Mouse (Mus musculus) megakaryocyte, embryonic 14.5 days (primary cell): Measurements from ENCODE around the gene Bend4. TPM values are rescaled to one million over a fixed set of nuclear protein-coding genes. Genes with fewer than 3 reads are reported as not detected.

Source experiments
- H3K27me3 ChIP-seq: replicated peaks from 2 replicates; pipeline ENCODE3; 2012; ENCODE audit warnings: inconsistent platforms
- H3K36me3 ChIP-seq: replicated peaks from 2 replicates; pipeline ENCODE3; 2012; ENCODE audit warnings: low read length, inconsistent platforms, mixed read lengths
- H3K4me1 ChIP-seq: 2 replicates; pipeline ENCODE4 v1.6.1; 2012; ENCODE audit warnings: inconsistent platforms
- H3K4me3 ChIP-seq: replicated peaks from 2 replicates; pipeline ENCODE3; 2012; ENCODE audit warnings: moderate library complexity, mild to moderate bottlenecking, inconsistent platforms
- H3K9me3 ChIP-seq: 2 replicates; pipeline ENCODE4 v1.6.1; 2012; ENCODE audit warnings: inconsistent platforms
- FLI1 ChIP-seq: IDR thresholded peaks from 2 replicates; pipeline ENCODE4 v1.6.1; 2012; ENCODE audit warnings: low read length, inconsistent platforms, mixed read lengths
- GATA1 ChIP-seq: IDR thresholded peaks from 3 replicates; pipeline ENCODE4 v1.6.1; 2012; ENCODE audit warnings: mixed read lengths, low read length, inconsistent platforms, borderline replicate concordance
- polyA plus RNA-seq: library from polyadenylated mRNA; stranded (reverse); fragments of >175 nt; gene quantifications from 2 replicates; pipeline ENCODE4 v1.2.3, GENCODE M21; 2012; ENCODE audit warnings: low replicate concordance; ENCODE audit not compliant: insufficient read depth

The Bend4 gene
- 0.35 and 0.88 TPM in 2 replicates for polyA plus RNA-seq

DNA sequence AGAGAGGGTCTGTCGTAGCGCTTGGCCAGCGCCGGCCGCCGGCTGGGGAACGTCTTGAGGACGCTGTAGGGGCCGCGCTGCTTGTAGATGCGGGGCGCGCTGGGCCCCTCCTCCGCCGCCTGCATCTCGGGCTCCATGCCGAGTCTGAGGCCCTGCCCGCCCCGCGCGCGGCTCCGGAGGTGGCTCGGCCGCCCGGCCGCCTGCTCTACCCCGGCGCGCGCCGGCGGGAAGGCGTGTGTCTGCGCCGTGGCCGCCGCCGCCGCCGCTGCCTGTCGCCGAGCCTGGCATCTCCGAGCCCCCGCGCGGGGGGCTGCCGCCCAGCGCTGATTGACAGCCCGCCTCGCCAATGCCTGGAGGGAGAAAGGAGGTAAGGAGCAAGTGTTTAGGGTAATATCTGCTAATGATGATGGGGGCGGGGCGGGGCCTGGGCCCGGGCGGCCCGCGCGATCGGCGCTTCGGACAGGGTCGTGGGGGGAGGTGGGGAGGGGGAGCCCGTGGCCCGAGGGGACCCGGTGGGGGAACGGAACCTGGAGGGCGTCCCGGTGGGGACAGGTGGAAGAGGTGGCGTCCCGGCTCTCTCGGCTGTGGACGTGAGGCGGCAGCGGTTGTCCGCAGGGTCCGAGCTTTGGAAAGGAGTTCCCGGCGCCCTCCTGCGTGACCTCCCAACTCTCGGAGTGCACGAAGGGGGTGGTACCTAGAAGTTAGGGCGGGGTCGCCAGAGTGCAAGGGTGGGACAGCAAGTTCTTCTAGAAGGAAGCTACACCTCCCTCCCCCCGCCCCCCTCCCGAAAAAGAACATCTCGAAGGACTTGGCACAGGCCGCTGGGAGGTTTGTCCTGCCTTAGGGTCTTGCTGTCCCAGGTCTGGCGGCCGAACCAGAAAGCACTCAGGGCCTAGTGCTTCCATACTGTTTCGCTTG, at the start of gene Bend4:
Bend4 (minus strand) TSS at position 868 of the 918 bp plus-strand sequence.
- H3K9me3 ChIP-seq: no peaks in the 10 kb centered on the region
- H3K4me1 ChIP-seq: peaks cover 32% of the 10 kb centered on the region
- peaks cover 42% of the 10 kb centered on the region for H3K27me3 ChIP-seq
- no peak for TF ChIP-seq FLI1
- TF ChIP-seq GATA1: no peak
- peak within 1 kb of the TSS; percentile 94 for H3K4me3 ChIP-seq
- H3K36me3 ChIP-seq: no peaks in the 10 kb centered on the region

DNA sequence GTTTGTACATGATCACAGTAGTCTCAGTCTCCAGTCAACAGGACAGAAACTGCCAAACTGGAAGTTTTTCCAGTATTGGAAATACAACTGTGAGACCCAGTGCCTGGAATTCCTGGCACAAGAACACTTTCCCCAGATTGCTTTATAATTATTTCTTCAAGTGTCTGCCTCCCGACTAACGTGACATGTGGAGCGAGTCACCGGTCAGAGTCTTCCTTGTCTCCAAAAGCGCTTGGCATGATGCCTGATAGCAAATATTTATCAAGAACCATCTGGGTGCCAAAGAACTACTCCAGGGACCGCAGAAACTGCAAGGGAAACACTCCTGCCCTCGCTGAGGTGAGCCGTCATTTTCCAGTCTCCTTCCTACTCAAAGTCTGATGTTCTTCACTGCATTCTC, 45.6 kb upstream of the Bend4 start:
- H3K36me3 ChIP-seq: no peaks in the 10 kb centered on the region
- no peak for TF ChIP-seq GATA1
- TF ChIP-seq FLI1: no peak
- no peaks in the 10 kb centered on the region for H3K9me3 ChIP-seq
- peaks cover 13% of the 10 kb centered on the region for H3K4me1 ChIP-seq
- H3K27me3 ChIP-seq: peaks cover 7% of the 10 kb centered on the region
- no peak overlapping the region for H3K4me3 ChIP-seq

DNA sequence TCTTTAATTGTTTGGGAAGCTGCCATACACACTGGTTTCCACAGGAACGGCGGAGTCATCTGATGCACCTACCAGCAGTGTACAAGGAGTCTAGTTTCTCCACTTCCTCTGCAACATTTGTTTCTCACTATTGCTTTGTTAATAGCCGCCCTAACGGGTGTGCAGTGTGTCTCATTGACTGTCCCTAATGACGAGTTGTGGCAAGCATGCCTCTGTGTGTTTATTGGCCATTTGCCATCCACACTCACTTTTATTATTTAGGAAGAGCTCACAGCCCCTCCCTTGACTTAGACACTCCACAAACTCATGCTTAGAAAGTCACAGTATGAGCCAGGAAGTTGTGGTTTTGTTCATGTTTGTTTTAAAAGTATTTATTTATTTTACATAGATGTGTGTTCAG, 45.0 kb upstream of the Bend4 start:
- TF ChIP-seq FLI1 (no peak), GATA1 (no peak)
- Histone ChIP-seq H3K36me3 (no peaks in the 10 kb centered on the region), H3K4me3 (no peak overlapping the region), H3K4me1 (peaks cover 13% of the 10 kb centered on the region), H3K27me3 (peaks cover 7% of the 10 kb centered on the region), H3K9me3 (no peaks in the 10 kb centered on the region)

DNA sequence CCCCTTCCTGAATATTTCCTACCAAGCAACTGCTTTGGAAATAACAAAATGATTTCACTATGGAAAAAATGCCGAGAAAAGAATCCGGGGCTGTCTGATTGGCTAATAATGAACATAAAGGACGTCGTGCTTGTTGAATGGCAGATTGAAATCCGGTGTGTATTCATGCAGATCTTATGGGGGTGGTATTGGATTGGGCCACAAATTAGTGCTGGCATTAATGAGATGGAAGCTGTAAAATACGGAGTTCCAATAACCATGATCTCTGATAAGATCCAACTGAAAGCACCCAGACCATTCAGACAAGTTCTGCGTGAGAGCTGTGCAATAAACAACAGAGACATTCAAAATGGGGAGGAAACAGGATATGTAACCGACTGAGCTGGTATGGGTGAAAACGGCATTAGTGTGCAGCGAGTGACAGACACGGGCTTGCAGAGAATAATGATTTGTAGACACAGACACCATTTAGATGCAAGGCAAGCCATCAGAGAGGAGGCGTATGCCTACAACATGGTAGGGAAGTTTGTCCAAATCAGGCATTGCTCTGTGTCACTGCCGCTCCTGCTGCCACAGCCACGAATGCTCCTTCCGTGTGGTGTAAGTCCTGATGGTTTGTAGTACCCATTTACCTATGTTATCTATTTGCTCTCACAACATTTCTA, 38.9 kb upstream of the Bend4 start:
- H3K4me3 ChIP-seq: no peak overlapping the region
- TF ChIP-seq FLI1 (no peak), GATA1 (no peak)
- 0 out of 2 replicates have a peak, but pooled peaks cover 3% of the 10 kb centered on the region for H3K9me3 ChIP-seq
- H3K4me1 ChIP-seq: peaks cover 20% of the 10 kb centered on the region
- H3K36me3 ChIP-seq: no peaks in the 10 kb centered on the region
- peaks cover 5% of the 10 kb centered on the region for H3K27me3 ChIP-seq

DNA sequence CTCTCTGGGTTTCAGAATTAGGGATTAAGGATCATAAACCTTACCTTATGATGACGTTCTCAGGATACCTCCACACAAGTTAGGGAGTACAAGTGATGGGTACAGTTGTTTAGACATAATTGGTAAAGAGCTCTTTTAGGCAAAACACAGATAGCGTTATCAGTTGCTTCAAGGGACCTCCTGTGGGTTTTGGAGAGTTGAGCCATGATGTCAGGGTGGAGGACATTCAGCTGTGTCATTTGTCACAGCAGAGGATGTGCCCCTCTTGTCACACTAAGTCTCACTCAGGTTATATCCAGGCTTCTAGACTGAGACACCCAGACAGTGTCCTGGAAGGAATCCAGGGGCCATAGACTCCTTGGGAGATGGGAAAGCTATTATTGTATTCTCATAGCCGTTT, 36.8 kb upstream of the Bend4 start:
- H3K9me3 ChIP-seq: 0 out of 2 replicates have a peak, but pooled peaks cover 3% of the 10 kb centered on the region
- TF ChIP-seq FLI1 (no peak), GATA1 (no peak)
- peaks cover 5% of the 10 kb centered on the region for H3K27me3 ChIP-seq
- H3K4me3 ChIP-seq: no peak overlapping the region
- H3K4me1 ChIP-seq: peaks cover 19% of the 10 kb centered on the region
- no peaks in the 10 kb centered on the region for H3K36me3 ChIP-seq

DNA sequence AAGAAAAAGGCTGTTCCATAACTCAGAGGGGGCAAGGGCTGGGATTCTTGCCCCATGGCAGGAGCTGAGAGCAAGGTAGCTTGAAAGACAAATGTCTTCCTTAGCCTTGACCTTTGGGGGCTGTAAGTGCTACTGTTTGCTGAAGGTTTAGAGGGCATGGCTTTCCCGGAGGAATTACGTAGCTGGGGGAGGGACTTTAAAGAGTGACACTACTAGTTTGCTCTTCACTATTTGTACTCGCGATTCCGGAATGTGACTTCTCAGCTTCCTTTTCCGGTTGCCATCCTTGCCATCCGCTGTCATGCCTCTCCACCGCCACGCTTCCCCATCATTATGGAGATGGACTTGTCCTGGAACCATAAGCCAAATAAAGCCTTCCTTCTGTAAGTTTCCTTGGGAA, 35.5 kb upstream of the Bend4 start:
- Histone ChIP-seq H3K4me3 (no peak overlapping the region), H3K4me1 (peaks cover 19% of the 10 kb centered on the region), H3K9me3 (0 out of 2 replicates have a peak, but pooled peaks cover 3% of the 10 kb centered on the region), H3K36me3 (no peaks in the 10 kb centered on the region), H3K27me3 (peaks cover 5% of the 10 kb centered on the region)
- TF ChIP-seq GATA1: no peak
- TF ChIP-seq FLI1: no peak

DNA sequence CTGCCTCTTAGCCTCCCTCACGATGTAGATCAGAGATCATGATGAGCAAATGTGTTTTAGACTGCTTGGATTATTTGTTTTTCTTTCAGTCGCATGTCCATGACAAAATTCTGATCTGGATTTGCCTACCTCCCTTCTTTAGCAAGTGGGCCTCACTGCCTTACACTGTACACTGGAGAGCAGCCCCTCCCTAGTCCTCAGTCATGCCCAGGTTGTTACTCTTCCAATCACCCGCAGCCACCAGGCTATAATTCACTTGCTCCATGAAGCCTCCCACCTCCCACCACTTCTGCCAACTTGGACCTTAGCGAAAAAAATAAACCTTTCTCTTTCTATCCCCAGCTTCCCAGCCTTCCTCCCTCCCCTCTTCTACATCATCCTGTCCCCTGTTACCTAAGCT, 34.2 kb upstream of the Bend4 start:
- Histone ChIP-seq H3K9me3 (0 out of 2 replicates have a peak, but pooled peaks cover 3% of the 10 kb centered on the region), H3K4me3 (no peak overlapping the region), H3K27me3 (peaks cover 5% of the 10 kb centered on the region), H3K36me3 (no peaks in the 10 kb centered on the region), H3K4me1 (peaks cover 17% of the 10 kb centered on the region)
- TF ChIP-seq FLI1 (no peak), GATA1 (no peak)

DNA sequence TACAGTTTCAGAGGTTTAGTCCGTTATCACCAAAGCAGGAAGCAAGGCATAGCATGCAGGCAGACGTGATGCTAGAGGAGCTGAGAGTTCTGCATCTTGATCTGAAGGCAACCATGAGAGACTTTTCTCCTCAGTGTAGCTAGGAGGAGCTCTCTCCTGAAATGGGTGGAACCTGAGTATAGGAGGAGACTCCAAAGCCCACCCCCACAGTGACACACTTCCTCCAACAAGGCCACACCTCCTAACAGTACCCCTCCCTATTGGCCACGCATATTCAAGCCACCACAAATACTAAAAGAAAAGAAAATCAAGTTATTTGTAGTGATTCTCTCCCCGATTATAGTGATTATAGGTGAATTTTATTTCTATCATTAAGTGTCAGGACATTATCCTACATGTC, 28.7 kb upstream of the Bend4 start:
- Histone ChIP-seq H3K4me1 (peaks cover 6% of the 10 kb centered on the region), H3K9me3 (peaks cover 3% of the 10 kb centered on the region; the same call in 1 of the 2 replicates), H3K36me3 (no peaks in the 10 kb centered on the region), H3K27me3 (no peaks in the 10 kb centered on the region), H3K4me3 (no peak overlapping the region)
- no peak for TF ChIP-seq GATA1
- TF ChIP-seq FLI1: no peak

DNA sequence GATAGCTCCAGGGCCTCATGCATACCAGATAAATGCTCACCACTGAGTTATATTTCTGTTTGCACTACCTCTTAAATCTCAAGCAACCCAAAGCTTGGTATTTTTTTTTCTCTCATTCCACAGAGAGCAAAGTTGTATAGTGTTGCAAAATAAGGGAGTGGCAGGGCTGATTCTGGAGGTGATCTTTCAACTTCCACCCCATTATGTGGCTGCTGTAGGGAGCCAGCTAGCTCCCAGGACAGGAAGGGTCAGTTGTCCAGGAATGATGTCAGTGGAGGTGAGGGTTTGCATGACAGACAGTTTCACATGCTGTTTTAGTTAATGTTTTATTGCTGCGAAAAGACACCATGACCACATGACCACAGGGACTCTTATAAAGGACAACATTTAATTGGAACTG, 26.2 kb upstream of the Bend4 start:
- no peak for TF ChIP-seq GATA1
- H3K36me3 ChIP-seq: no peaks in the 10 kb centered on the region
- peaks cover 3% of the 10 kb centered on the region; the same call in 1 of the 2 replicates for H3K9me3 ChIP-seq
- no peak overlapping the region for H3K4me3 ChIP-seq
- peaks cover 4% of the 10 kb centered on the region for H3K27me3 ChIP-seq
- peaks cover 15% of the 10 kb centered on the region for H3K4me1 ChIP-seq

DNA sequence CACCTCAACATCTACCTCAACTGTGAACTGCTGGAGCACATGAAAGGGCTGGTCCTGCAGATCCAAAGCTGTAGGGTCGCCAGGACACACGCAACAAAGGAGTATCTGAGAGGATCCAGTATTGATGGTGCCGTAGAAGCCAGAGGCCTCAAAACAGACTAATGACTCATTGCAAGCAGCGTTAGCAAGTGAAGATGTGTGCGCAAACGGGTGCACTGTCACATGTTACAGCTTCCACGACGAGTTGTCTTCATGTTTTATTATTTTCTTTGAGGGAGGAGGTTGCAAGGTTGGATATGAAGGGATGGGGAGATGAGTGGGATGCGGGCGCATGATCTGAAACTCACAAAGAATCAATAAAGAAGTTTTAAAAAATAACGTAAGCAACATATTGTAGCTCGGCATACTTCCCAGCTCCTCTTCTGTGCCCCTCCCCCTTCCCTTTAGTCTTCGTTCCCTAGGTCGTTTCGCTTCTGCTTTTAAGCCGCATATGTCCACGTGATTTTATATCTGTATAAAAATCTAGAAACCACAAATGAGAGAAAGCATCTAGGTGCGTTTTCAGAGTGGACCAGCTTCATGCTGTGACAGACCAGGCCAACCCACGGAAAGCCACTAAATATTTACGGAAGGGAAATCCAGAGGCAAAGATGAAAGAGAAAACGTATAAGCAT, 22.0 kb upstream of the Bend4 start:
- no peaks in the 10 kb centered on the region for H3K9me3 ChIP-seq
- peaks cover 29% of the 10 kb centered on the region for H3K4me1 ChIP-seq
- peak overlapping the region; percentile 12 for H3K4me3 ChIP-seq
- TF ChIP-seq FLI1 (no peak), GATA1 (no peak)
- H3K36me3 ChIP-seq: no peaks in the 10 kb centered on the region
- peaks cover 4% of the 10 kb centered on the region for H3K27me3 ChIP-seq
